Mouse (Mus musculus): ENCODE data around the gene Enpp6. TPM values are rescaled to one million over a fixed set of nuclear protein-coding genes. Genes with fewer than 3 reads are reported as not detected.

Enpp6 gene
- polyA plus RNA-seq, 1 experiment from 2014 or later = 2.1 TPM

DNA sequence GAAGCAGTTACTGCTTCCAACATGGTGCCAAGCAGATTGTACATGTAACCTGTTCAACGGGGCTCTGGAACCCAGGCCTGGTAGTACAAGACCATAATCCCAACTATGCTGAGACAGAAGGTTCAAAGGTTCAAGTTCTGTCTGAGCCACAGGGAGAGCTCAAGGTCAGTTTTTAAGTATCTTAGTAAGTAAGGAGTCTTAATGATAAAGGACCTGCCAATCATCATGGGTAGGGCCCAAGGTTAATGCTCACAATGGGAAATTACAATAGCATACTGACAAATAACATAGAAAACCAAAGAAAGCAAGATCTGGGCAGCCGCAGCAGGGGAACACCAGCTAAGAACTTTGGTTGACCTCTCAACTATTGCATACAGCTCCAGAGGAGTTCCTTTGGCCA lies 72.3 kb downstream of the Enpp6 start:
- 87% methylated on average over 2 of the region's 2 CpGs for WGBS (ENCODE audit: insufficient replicate concordance)
- ATAC-seq (replicated peaks; ENCODE audit: insufficient number of reproducible peaks, low FRiP score, low TSS enrichment) = no peak

DNA sequence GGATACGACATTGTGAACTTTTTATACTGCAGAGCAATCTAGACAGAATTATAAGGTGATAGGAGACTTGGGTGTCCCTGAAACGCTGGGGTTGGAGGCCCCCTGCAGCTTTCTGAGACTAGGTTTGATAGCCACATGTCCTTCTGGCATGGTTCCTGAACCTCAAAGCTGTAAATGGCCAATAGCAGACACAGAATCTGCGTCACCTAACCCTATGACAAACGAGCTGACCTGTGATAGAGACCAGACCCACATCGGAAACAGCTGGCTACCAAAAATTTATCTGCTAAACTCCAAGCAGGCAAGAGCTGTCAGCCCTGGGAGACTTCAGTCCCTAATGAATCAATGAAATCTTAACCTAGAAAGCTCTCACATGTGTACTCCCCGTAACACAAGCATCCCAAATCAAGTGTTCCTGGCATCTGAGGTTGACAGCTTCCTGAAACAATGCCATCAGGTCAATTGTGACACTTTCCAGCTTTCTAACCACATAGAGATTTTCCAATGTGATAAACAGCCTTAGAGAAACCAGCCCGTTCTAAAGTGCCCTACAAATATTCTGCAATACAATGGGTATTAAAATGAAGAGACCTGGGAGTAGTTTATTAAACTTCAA lies 74.5 kb downstream of the Enpp6 start:
- WGBS (ENCODE audit: insufficient replicate concordance) = 30% methylated on average over 7 of the region's 7 CpGs
- ATAC-seq (replicated peaks; ENCODE audit: insufficient number of reproducible peaks, low FRiP score, low TSS enrichment) = no peak

More for the DNA sequence above, 72.3 kb downstream of the Enpp6 start:
- H3K4me3 ChIP-seq (ENCODE audit: low read depth, low read length) = no peak overlapping the region
- H3K4me1 ChIP-seq (ENCODE audit: control insufficient read depth, insufficient read depth, low read length) = no peaks in the 10 kb centered on the region
- no peak overlapping the region for H3K9ac ChIP-seq (ENCODE audit: low read depth, low read length)
- no peaks in the 10 kb centered on the region for H3K9me3 ChIP-seq (replicated peaks; ENCODE audit: control insufficient read depth, low read length)
- no peak overlapping the region for H3K4me2 ChIP-seq
- H3K27ac ChIP-seq (ENCODE audit: low read depth, low read length) = no peak overlapping the region
- no peaks in the 10 kb centered on the region for H3K36me3 ChIP-seq (ENCODE audit: control insufficient read depth, insufficient read depth, low read length)
- no peaks in the 10 kb centered on the region for H3K27me3 ChIP-seq (ENCODE audit: control insufficient read depth, insufficient read depth, low read length)

GRCm38 (mm10) chr8:47067121-47067520 lies 80.4 kb downstream of the Enpp6 start:
- Histone ChIP-seq H3K4me2 (no peak overlapping the region), H3K4me3 (ENCODE audit: low read depth, low read length) (no peak overlapping the region), H3K4me1 (ENCODE audit: control insufficient read depth, insufficient read depth, low read length) (no peaks in the 10 kb centered on the region), H3K36me3 (ENCODE audit: control insufficient read depth, insufficient read depth, low read length) (no peaks in the 10 kb centered on the region), H3K27ac (ENCODE audit: low read depth, low read length) (no peak overlapping the region), H3K9ac (ENCODE audit: low read depth, low read length) (no peak overlapping the region), H3K9me3 (replicated peaks; ENCODE audit: control insufficient read depth, low read length) (no peaks in the 10 kb centered on the region), H3K27me3 (ENCODE audit: control insufficient read depth, insufficient read depth, low read length) (no peaks in the 10 kb centered on the region)
- no peak for ATAC-seq (replicated peaks; ENCODE audit: insufficient number of reproducible peaks, low FRiP score, low TSS enrichment)
- WGBS (ENCODE audit: insufficient replicate concordance) = 84% methylated on average over 9 of the region's 9 CpGs

More for the DNA sequence above, 74.5 kb downstream of the Enpp6 start:
- Histone ChIP-seq H3K9ac (ENCODE audit: low read depth, low read length) (no peak overlapping the region), H3K4me1 (ENCODE audit: control insufficient read depth, insufficient read depth, low read length) (no peaks in the 10 kb centered on the region), H3K4me2 (no peak overlapping the region), H3K9me3 (replicated peaks; ENCODE audit: control insufficient read depth, low read length) (no peaks in the 10 kb centered on the region), H3K27me3 (ENCODE audit: control insufficient read depth, insufficient read depth, low read length) (no peaks in the 10 kb centered on the region), H3K4me3 (ENCODE audit: low read depth, low read length) (no peak overlapping the region), H3K27ac (ENCODE audit: low read depth, low read length) (no peak overlapping the region), H3K36me3 (ENCODE audit: control insufficient read depth, insufficient read depth, low read length) (no peaks in the 10 kb centered on the region)

DNA sequence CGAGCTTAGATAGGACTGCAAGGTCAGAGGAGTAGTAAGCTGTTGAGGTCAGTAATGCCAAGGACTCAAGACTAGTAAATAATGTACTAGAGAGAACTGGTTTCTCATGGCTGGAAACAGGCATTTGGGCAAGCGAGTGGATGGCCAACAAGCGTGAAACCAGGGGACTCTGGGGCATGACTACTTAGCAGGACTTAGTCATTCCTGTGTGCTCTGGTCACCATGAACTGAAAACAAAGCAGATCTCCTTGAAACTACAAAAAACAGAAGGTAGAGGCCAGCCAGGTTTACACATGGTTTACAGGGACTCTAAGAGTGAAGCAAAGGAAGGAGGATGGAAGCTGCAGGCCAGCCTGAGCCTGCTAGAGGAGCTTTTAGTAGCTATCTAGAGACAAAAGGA lies 82.9 kb downstream of the Enpp6 start:
- no peaks in the 10 kb centered on the region for H3K36me3 ChIP-seq (ENCODE audit: control insufficient read depth, insufficient read depth, low read length)
- H3K9me3 ChIP-seq (replicated peaks; ENCODE audit: control insufficient read depth, low read length) = no peaks in the 10 kb centered on the region
- H3K27me3 ChIP-seq (ENCODE audit: control insufficient read depth, insufficient read depth, low read length) = no peaks in the 10 kb centered on the region
- H3K9ac ChIP-seq (ENCODE audit: low read depth, low read length) = no peak overlapping the region
- no peak overlapping the region for H3K4me2 ChIP-seq
- no peak overlapping the region for H3K4me3 ChIP-seq (ENCODE audit: low read depth, low read length)
- ATAC-seq (replicated peaks; ENCODE audit: insufficient number of reproducible peaks, low FRiP score, low TSS enrichment) = no peak
- WGBS (ENCODE audit: insufficient replicate concordance) = 68% methylated on average over 3 of the region's 3 CpGs
- no peaks in the 10 kb centered on the region for H3K4me1 ChIP-seq (ENCODE audit: control insufficient read depth, insufficient read depth, low read length)
- no peak overlapping the region for H3K27ac ChIP-seq (ENCODE audit: low read depth, low read length)

DNA sequence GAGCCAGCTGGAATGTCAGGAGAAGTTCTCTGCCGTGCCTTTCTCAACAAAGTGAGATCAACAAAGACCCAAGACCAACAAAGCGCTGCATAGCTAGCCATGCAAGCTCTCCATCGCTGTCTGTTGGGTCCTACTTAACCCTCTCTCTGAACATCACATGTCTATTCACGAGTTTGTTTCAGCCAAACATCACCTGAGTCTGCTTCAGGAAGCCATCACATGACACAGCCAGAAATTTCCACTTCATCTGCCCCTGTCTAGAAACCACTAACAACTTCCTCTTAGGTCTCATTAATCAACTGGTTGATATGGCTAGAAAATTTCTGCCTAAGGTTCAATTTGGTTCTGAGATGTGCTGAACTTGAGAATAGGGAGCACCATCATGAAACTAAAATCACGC lies 85.3 kb downstream of the Enpp6 start:
- no peak for ATAC-seq (replicated peaks; ENCODE audit: insufficient number of reproducible peaks, low FRiP score, low TSS enrichment)
- H3K9ac ChIP-seq (ENCODE audit: low read depth, low read length) = no peak overlapping the region
- H3K4me2 ChIP-seq = no peak overlapping the region
- H3K4me3 ChIP-seq (ENCODE audit: low read depth, low read length) = no peak overlapping the region
- WGBS (ENCODE audit: insufficient replicate concordance) = 73% methylated on average over 5 of the region's 5 CpGs
- peaks cover 3% of the 10 kb centered on the region; the same call in 1 of the 2 replicates for H3K9me3 ChIP-seq (replicated peaks; ENCODE audit: control insufficient read depth, low read length)
- H3K36me3 ChIP-seq (ENCODE audit: control insufficient read depth, insufficient read depth, low read length) = no peaks in the 10 kb centered on the region
- no peaks in the 10 kb centered on the region for H3K27me3 ChIP-seq (ENCODE audit: control insufficient read depth, insufficient read depth, low read length)
- H3K4me1 ChIP-seq (ENCODE audit: control insufficient read depth, insufficient read depth, low read length) = no peaks in the 10 kb centered on the region
- H3K27ac ChIP-seq (ENCODE audit: low read depth, low read length) = no peak overlapping the region

DNA sequence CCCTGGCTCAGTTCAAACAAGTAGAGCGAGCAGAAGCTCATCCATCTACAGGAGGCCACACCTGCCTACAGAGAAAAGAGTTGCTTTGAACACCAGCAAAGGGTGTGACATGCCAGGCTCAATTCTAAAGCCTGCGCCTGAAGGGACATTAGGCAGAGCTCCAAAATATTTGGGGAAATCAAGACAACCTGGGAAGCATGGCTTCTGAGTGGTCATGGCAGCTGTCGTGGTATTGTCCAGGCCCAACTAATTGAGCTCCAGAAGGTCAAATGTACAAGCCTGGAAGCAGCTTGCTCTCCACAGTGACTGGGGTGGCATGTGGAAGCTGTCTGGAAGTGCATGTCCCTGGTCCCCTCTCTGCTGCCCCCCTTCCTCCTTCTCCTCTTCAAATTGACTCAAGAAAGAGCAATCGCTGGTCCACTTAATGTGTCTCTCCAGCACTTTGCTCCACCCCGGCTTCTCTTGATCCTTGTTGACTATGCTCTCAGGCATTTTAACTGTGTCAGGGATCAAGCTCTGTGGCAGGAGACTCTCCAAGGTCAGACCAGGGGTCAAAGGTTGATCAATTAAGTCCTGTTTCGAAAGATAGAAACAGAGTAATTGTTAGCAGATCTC lies 89.4 kb downstream of the Enpp6 start:
- no peaks in the 10 kb centered on the region for H3K36me3 ChIP-seq (ENCODE audit: control insufficient read depth, insufficient read depth, low read length)
- no peak overlapping the region for H3K9ac ChIP-seq (ENCODE audit: low read depth, low read length)
- no peaks in the 10 kb centered on the region for H3K4me1 ChIP-seq (ENCODE audit: control insufficient read depth, insufficient read depth, low read length)
- 60% methylated on average over 6 of the region's 6 CpGs for WGBS (ENCODE audit: insufficient replicate concordance)
- no peaks in the 10 kb centered on the region for H3K27me3 ChIP-seq (ENCODE audit: control insufficient read depth, insufficient read depth, low read length)
- H3K4me2 ChIP-seq = no peak overlapping the region
- peaks cover 3% of the 10 kb centered on the region; the same call in 1 of the 2 replicates for H3K9me3 ChIP-seq (replicated peaks; ENCODE audit: control insufficient read depth, low read length)
- ATAC-seq (replicated peaks; ENCODE audit: insufficient number of reproducible peaks, low FRiP score, low TSS enrichment) = no peak
- H3K4me3 ChIP-seq (ENCODE audit: low read depth, low read length) = no peak overlapping the region
- no peak overlapping the region for H3K27ac ChIP-seq (ENCODE audit: low read depth, low read length)

DNA sequence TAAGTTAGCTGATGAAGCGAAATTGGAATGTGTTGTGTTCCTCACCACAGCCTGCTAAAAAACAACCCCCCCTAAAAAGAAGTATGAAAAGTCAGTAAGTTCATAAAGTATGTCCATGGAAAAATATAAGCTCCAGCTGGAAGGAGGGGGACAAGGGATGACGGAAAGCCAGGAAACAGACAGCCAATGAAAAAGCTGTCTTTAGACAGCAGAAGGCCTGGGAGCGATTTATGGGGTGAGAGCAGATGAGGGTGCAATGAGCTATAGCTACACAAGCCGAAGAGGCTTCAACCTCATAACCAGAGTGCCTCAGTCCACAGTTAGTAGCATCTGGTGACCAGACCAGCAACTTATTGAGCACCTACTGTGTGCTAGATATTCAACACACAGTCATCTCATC lies 93.3 kb downstream of the Enpp6 start:
- no peak overlapping the region for H3K9ac ChIP-seq (ENCODE audit: low read depth, low read length)
- no peak for ATAC-seq (replicated peaks; ENCODE audit: insufficient number of reproducible peaks, low FRiP score, low TSS enrichment)
- H3K36me3 ChIP-seq (ENCODE audit: control insufficient read depth, insufficient read depth, low read length) = no peaks in the 10 kb centered on the region
- no peak overlapping the region for H3K4me2 ChIP-seq
- H3K27me3 ChIP-seq (ENCODE audit: control insufficient read depth, insufficient read depth, low read length) = no peaks in the 10 kb centered on the region
- no peaks in the 10 kb centered on the region for H3K4me1 ChIP-seq (ENCODE audit: control insufficient read depth, insufficient read depth, low read length)
- 67% methylated on average over 4 of the region's 4 CpGs for WGBS (ENCODE audit: insufficient replicate concordance)
- no peak overlapping the region for H3K4me3 ChIP-seq (ENCODE audit: low read depth, low read length)
- H3K27ac ChIP-seq (ENCODE audit: low read depth, low read length) = no peak overlapping the region
- peaks cover 3% of the 10 kb centered on the region; the same call in 1 of the 2 replicates for H3K9me3 ChIP-seq (replicated peaks; ENCODE audit: control insufficient read depth, low read length)

GRCm38 (mm10) chr8:47082201-47083027 lies 95.7 kb downstream of the Enpp6 start:
- WGBS (ENCODE audit: insufficient replicate concordance) = 82% methylated on average over 22 of the region's 22 CpGs
- H3K27ac ChIP-seq (ENCODE audit: low read depth, low read length) = no peak overlapping the region
- H3K4me2 ChIP-seq = no peak overlapping the region

More at GRCm38 (mm10) chr8:47082201-47083027, 95.7 kb downstream of the Enpp6 start:
- Histone ChIP-seq H3K27me3 (ENCODE audit: control insufficient read depth, insufficient read depth, low read length) (no peaks in the 10 kb centered on the region), H3K4me3 (ENCODE audit: low read depth, low read length) (no peak overlapping the region), H3K9me3 (replicated peaks; ENCODE audit: control insufficient read depth, low read length) (no peaks in the 10 kb centered on the region), H3K36me3 (ENCODE audit: control insufficient read depth, insufficient read depth, low read length) (no peaks in the 10 kb centered on the region), H3K4me1 (ENCODE audit: control insufficient read depth, insufficient read depth, low read length) (no peaks in the 10 kb centered on the region), H3K9ac (ENCODE audit: low read depth, low read length) (no peak overlapping the region)
- ATAC-seq (replicated peaks; ENCODE audit: insufficient number of reproducible peaks, low FRiP score, low TSS enrichment) = no peak

All from heart, embryonic 11.5 days (tissue).